Mouse (Mus musculus): Measurements from ENCODE around the gene Nsf. TPM values are rescaled to one million over a fixed set of nuclear protein-coding genes. Genes with fewer than 3 reads are reported as not detected.

Gene Nsf
- total RNA-seq, 2 experiments from 2014 or later: 858 to 979 TPM

GRCm38 (mm10) chr11:103909809-103910208 lies 44.0 kb downstream of the Nsf start:
- no peak for TF ChIP-seq CTCF (IDR thresholded peaks at IDR 0.05)
- no peak overlapping the region for H3K27ac ChIP-seq
- no peak overlapping the region for H3K4me3 ChIP-seq
- DNase-seq (ENCODE audit: extremely low spot score in 1 of 2, low spot score in 2 of 2): no peak
- intact Hi-C loops (cut with DNase I): loop anchor here (5.0 kb wide), 1 partner anchor 273 kb away; the partner anchor contains the start of gene Lyzl6

- TF ChIP-seq CTCF (IDR thresholded peaks at IDR 0.05): no peak
- H3K27ac ChIP-seq: no peak overlapping the region
Measured at GRCm38 (mm10) chr11:103909396-103909795, 44.5 kb downstream of the Nsf start.

DNA sequence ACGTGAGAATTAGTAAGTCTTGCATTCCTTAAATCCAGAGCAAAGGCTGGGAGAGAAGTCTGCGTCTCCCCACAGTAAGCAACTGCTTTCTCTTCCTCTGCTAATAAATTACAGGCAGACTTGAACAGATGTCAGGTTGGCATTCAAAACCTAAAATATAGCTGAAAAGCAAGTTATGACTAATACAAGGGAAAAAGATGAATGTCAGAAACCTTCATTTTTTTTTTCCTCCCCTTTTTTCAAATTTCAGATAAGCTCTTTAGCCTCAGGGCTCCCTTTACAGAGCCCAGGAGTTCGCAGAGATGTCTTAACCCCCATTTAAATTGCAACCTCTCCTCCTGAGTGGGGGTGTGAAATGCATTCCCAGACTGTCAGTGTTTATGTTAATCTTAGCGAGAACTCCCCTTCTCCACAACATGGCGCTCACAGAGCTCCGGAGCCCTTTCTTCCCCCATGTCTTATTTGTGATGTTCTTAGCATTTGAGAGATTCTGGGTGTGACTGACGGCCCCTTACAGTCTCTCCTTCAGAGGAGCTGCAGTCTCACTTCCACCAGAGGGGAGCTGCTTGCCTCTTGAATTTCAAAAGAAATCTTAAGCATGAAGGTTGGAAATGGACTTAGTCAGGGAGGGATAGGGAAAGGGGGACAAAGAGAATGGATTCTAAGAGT lies 47.7 kb downstream of the Nsf start:
- no peak; the same call in 1 of the 2 replicates for TF ChIP-seq CTCF (IDR thresholded peaks at IDR 0.05)
- intact Hi-C loops (cut with DNase I): no loop called here
- Histone ChIP-seq H3K4me3 (no peak overlapping the region), H3K27ac (no peak overlapping the region)
- DNase-seq (ENCODE audit: extremely low spot score in 1 of 2, low spot score in 2 of 2): no peak

More at GRCm38 (mm10) chr11:103909396-103909795, 44.5 kb downstream of the Nsf start:
- no peak for DNase-seq (ENCODE audit: extremely low spot score in 1 of 2, low spot score in 2 of 2)
- no peak overlapping the region for H3K4me3 ChIP-seq
- intact Hi-C loops (cut with DNase I): no loop called here

GRCm38 (mm10) chr11:103905506-103905905 lies 48.4 kb downstream of the Nsf start:
- TF ChIP-seq CTCF (IDR thresholded peaks at IDR 0.05): no peak
- no peak for DNase-seq (ENCODE audit: extremely low spot score in 1 of 2, low spot score in 2 of 2)
- H3K4me3 ChIP-seq: no peak overlapping the region
- no peak overlapping the region for H3K27ac ChIP-seq
- intact Hi-C loops (cut with DNase I): no loop called here

DNA sequence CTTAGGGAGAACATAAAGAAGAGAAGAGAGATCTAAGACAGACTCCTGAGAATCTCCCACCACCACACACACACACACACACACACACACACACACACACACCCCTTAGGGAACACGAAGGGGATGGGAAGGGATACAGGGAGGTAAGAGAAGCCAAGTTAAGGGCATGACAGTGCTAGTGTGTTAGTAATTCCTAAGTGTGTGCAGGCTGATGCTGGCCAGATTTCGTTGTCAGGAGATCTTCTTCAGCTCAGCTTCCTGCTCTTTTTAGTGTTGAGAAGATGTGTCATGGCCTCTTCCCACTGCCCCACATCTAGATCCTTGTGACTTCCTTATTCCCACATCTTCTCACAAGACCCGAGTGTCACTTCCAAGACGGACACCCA lies 52.3 kb downstream of the Nsf start:
- Histone ChIP-seq H3K27ac (no peak overlapping the region), H3K4me3 (no peak overlapping the region)
- no peak for TF ChIP-seq CTCF (IDR thresholded peaks at IDR 0.05)
- no peak for DNase-seq (ENCODE audit: extremely low spot score in 1 of 2, low spot score in 2 of 2)
- intact Hi-C loops (cut with DNase I): no loop called here

- intact Hi-C loops (cut with DNase I): no loop called here
- TF ChIP-seq CTCF (IDR thresholded peaks at IDR 0.05): no peak
Measured at GRCm38 (mm10) chr11:103900803-103901580, 52.9 kb downstream of the Nsf start.

DNA sequence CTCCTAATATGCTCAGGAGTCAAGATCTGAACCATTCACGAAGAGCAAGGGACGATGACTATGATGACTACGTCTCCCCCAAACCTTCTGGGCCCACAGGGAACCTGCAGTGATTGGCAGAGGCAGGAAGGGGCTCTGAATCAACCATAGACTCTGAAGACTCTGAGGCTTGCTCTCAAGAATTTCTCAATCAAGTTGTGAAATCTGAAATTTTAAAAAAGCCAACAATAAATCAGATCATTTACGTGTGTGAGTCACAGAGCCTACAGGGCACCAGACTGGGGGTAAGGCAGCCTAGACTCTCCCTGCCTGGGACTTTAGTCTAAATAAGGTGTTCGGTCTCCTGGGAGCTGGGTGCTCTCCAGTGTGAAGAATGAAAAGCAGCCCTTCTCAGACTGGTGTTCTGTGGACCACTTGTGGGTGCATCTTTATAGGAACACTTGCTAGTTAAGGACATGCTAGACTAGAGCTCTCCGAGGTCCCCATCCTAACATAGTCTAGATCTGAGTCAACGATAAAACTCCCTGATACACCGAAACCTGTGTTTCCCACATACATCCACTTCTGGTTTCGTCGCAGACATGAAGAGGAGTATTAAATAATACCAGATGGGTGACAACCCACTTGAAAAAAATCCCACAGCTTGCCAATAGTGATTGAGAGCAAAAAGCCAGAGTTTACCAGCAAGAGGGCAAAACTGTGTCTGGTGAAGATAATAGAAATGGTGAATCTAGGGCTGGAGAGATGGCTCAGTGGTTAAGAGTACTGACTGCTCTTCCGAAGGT lies 56.7 kb downstream of the Nsf start:
- intact Hi-C loops (cut with DNase I): no loop called here
- TF ChIP-seq CTCF (IDR thresholded peaks at IDR 0.05): no peak
- Histone ChIP-seq H3K4me3 (no peak overlapping the region), H3K27ac (no peak overlapping the region)
- DNase-seq (ENCODE audit: extremely low spot score in 1 of 2, low spot score in 2 of 2): no peak

More at GRCm38 (mm10) chr11:103900803-103901580, 52.9 kb downstream of the Nsf start:
- DNase-seq (ENCODE audit: extremely low spot score in 1 of 2, low spot score in 2 of 2): no peak
- Histone ChIP-seq H3K4me3 (no peak overlapping the region), H3K27ac (no peak overlapping the region)

DNA sequence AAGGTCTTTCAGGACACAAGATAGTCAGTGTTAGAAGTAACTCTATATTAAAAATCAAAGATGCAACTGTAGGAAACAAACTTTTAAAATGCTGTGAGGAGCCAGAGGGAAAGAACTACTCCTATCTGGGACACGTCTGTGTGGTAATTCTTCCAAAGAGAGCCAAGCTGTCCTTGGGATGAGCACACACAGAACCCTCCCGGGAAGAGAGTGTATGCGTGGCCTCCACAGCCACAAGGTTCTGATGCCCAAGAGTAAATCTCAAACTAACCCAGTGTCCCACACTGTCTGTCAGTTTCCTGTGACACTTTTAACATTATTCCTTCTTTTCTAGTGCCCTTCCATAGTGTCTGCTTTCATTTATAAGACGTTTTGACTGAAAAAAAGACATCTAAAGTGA lies 57.8 kb downstream of the Nsf start:
- no peak overlapping the region for H3K4me3 ChIP-seq
- H3K27ac ChIP-seq: no peak overlapping the region
- no peak for DNase-seq (ENCODE audit: extremely low spot score in 1 of 2, low spot score in 2 of 2)
- TF ChIP-seq CTCF (IDR thresholded peaks at IDR 0.05): no peak
- intact Hi-C loops (cut with DNase I): no loop called here

DNA sequence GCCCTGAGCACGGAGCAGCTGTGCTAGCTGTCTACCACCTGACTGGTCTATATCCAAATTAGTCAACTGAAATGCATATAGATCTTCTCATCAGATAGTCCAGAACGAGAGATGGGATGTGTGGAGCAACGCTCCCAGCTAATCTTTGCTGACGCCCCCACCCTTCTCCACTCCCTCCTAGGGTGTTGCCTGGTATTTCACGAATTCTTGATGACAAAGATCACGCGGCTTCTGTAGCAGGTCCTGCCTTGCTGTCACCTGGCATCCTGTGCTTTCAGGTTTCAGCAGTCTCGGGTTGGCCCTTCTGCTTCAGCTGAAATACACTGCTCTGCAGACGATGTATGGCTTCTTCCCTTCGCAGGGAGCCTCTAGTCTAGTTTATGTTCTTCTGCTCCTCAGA lies 61.0 kb downstream of the Nsf start:
- TF ChIP-seq CTCF (IDR thresholded peaks at IDR 0.05): no peak
- no peak overlapping the region for H3K27ac ChIP-seq
- intact Hi-C loops (cut with DNase I): no loop called here

GRCm38 (mm10) chr11:103891781-103892180 lies 62.1 kb downstream of the Nsf start:
- H3K4me3 ChIP-seq: no peak overlapping the region
- no peak for TF ChIP-seq CTCF (IDR thresholded peaks at IDR 0.05)
- DNase-seq (ENCODE audit: extremely low spot score in 1 of 2, low spot score in 2 of 2): no peak
- intact Hi-C loops (cut with DNase I): no loop called here
- no peak overlapping the region for H3K27ac ChIP-seq

More for the DNA sequence above, 61.0 kb downstream of the Nsf start:
- DNase-seq (ENCODE audit: extremely low spot score in 1 of 2, low spot score in 2 of 2): no peak
- H3K4me3 ChIP-seq: no peak overlapping the region

DNA sequence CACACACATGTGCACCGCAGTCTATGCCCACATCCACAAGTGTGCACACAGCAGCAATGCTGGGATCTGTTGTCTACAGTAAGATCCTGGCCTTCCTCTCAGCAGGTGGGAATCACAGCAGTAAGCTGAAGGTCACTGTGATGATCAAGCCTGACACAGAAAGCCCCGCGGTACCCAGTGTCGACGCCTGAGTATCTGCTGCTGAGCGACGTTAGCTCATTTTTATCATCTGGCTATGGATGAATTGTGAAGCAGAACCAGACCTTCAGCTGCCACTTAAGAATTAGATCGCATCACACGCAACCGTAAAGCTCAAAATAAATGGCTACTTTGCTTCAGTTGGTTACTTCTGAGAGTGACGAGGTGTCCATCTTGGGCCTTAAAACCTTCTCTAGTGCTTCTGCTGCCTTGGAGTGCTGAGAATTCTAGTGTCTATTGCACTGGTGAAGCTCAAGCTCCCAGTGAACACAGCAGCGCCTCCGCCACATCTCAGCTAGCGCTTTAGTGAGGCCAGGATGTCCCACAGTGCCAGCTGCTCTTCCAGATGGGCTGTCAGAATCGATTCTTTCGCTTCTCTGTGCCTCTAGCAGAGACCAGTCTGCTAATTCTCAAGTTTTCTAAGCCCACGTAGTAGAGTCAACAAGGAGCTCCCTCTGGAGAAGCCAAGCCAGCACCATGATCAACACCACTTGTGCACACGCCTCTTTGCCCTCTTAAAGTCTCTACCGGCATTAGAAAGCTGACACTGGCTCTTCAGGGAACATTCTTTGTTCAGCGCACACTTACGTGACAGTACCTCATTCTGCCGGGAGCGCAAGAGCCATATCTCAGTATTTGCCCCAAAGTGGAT lies 63.3 kb downstream of the Nsf start:
- no peak overlapping the region for H3K4me3 ChIP-seq
- DNase-seq (ENCODE audit: extremely low spot score in 1 of 2, low spot score in 2 of 2): no peak
- intact Hi-C loops (cut with DNase I): no loop called here
- no peak overlapping the region for H3K27ac ChIP-seq
- TF ChIP-seq CTCF (IDR thresholded peaks at IDR 0.05): no peak

Data from left cerebral cortex, adult 2 months (tissue).